In genomic region chr10:24634288-24634687, GRCm38 (mm10) we compare ENCODE assay signal across 8 mouse cellular contexts. TPM values are rescaled to one million over a fixed set of nuclear protein-coding genes. Genes with fewer than 3 reads are reported as not detected.
A peak's percentile ranks its signal among the peaks of the same experiment; 100 is the strongest.
DNase-seq lines count a peak whose midpoint lies in the region; ATAC-seq and TF ChIP-seq lines count a peak whose summit lies in the region.
"Had no signal": no experiment of that assay in that cellular context is flagged by ENCODE, and none has a peak within 500 bp of the region (broad histone marks: within the 10 kb centered on the region; RNA-seq: fewer than 3 reads in every experiment).

No protein-coding gene starts in this region.

- H3K27me3 ChIP-seq in spleen, adult 2 months (ENCODE audit: control insufficient read depth, insufficient read depth, low read length) = no peaks in the 10 kb centered on the region
- no peaks in the 10 kb centered on the region for H3K27me3 ChIP-seq in lung, embryonic 16.5 days (ENCODE audit: control insufficient read depth, insufficient read depth, low read depth, low read length)
- 0 out of 2 replicates have a peak, but pooled peaks cover 3% of the 10 kb centered on the region for H3K27me3 ChIP-seq in hindbrain, embryonic 12.5 days

- H3K4me2 ChIP-seq in lung, embryonic 16.5 days (ENCODE audit: low read depth, low read length) = no peak overlapping the region
- no peak overlapping the region for H3K4me2 ChIP-seq in hindbrain, embryonic 12.5 days (replicated peaks)

- no peak overlapping the region for H3K4me3 ChIP-seq in spleen, adult 2 months (ENCODE audit: extremely low read depth, insufficient read depth, insufficient read length)
- H3K4me3 ChIP-seq in lung, embryonic 16.5 days (ENCODE audit: low read length) = no peak overlapping the region
- H3K4me3 ChIP-seq in hindbrain, embryonic 12.5 days = no peak overlapping the region

- peak; percentile 28 for ATAC-seq in lung, embryonic 16.5 days (ENCODE audit: low read depth)
- no peak for ATAC-seq in hindbrain, embryonic 12.5 days (ENCODE audit: low FRiP score)

- no peaks in the 10 kb centered on the region for H3K36me3 ChIP-seq in spleen, adult 2 months (ENCODE audit: control insufficient read depth, insufficient read depth, low read length)
- no peaks in the 10 kb centered on the region for H3K36me3 ChIP-seq in lung, embryonic 16.5 days (ENCODE audit: control insufficient read depth, insufficient read depth, low read length)
- no peaks in the 10 kb centered on the region for H3K36me3 ChIP-seq in hindbrain, embryonic 12.5 days

- H3K27ac ChIP-seq in spleen, adult 2 months (ENCODE audit: insufficient read depth, low read length) = peak overlapping the region; percentile 58; the same call in 1 of the 2 replicates
- H3K27ac ChIP-seq in lung, embryonic 16.5 days (ENCODE audit: low read length) = 0 out of 2 replicates have a peak overlapping the region, but pooled peaks have one; percentile 29
- H3K27ac ChIP-seq in hindbrain, embryonic 12.5 days = no peak overlapping the region

- H3K9me3 ChIP-seq in lung, embryonic 16.5 days (ENCODE audit: control insufficient read depth, low read length) = no peaks in the 10 kb centered on the region
- H3K9me3 ChIP-seq in hindbrain, embryonic 12.5 days (replicated peaks) = no peaks in the 10 kb centered on the region

- TF ChIP-seq POLR2A in spleen, adult 2 months (IDR thresholded peaks at IDR 0.05; ENCODE audit: low read depth, low read length) = no peak

- WGBS in spleen, adult 2 months = 81% methylated on average over 9 of the region's 9 CpGs
- 37% methylated on average over 9 of the region's 9 CpGs for WGBS in lung, embryonic 16.5 days
- WGBS in hindbrain, embryonic 12.5 days = 82% methylated on average over 9 of the region's 9 CpGs

- intact Hi-C loops in heart, postnatal 36 days (cut with DNase I) = loop anchor here (5.0 kb wide), 1 partner anchor 158 kb away; no protein-coding TSS in a partner anchor

- peaks cover 13% of the 10 kb centered on the region; the same call in 1 of the 2 replicates for H3K4me1 ChIP-seq in spleen, adult 2 months (ENCODE audit: control insufficient read depth, insufficient read depth, insufficient read length)
- H3K4me1 ChIP-seq in lung, embryonic 16.5 days (replicated peaks; ENCODE audit: control insufficient read depth, insufficient read depth, low read length) = peaks cover 25% of the 10 kb centered on the region
- no peaks in the 10 kb centered on the region for H3K4me1 ChIP-seq in hindbrain, embryonic 12.5 days

- no peak for TF ChIP-seq CTCF in spleen, adult 2 months (IDR thresholded peaks at IDR 0.05; ENCODE audit: extremely low read depth, insufficient read depth, insufficient read length, insufficient replicate concordance)

- H3K9ac ChIP-seq in lung, embryonic 16.5 days (ENCODE audit: low read length) = no peak overlapping the region
- H3K9ac ChIP-seq in hindbrain, embryonic 12.5 days = no peak overlapping the region

- no peak for DNase-seq in spleen, adult 2 months (ENCODE audit: low read depth in 1 of 2, low spot score in 2 of 2)
- no peak for DNase-seq in spleen, postnatal 14 days (ENCODE audit: low spot score in 2 of 2)
- DNase-seq in heart, postnatal 36 days = peak; percentile 23 to 52
- DNase-seq in thymus, postnatal 10 days (ENCODE audit: low spot score in 2 of 2) = no peak
- DNase-seq in thymus, adult 18-20 months = no peak
- DNase-seq: cerebellum, postnatal 10 days had no signal

RNA-seq across cellular contexts. Expression of gene Ccn2, which starts 39.0 kb away (rescaled TPM):
- 108 TPM in 2 replicates for polyA plus RNA-seq in spleen, adult 2 months (2012; rRNA removed)
- total RNA-seq in heart, postnatal 36 days (2021) = 100 to 1,000 TPM in 1 of 2 experiments, 10 to 100 TPM in 1; 82.5 to 111 TPM
- 12.8 and 15.1 TPM in 2 replicates for polyA plus RNA-seq in lung, embryonic 16.5 days (2015; fragmentation: Nextera tagmentation; extraction: Ambion mirVana)
- polyA plus RNA-seq in hindbrain, embryonic 12.5 days (2016; fragmentation: Nextera tagmentation; extraction: Ambion mirVana) = 6.8 and 10.0 TPM in 2 replicates

Comparison
In these comparisons a context has a peak if more than half of its experiments do, and no peak if none do; other contexts are left out.
1. DNase-seq: peak in heart, postnatal 36 days (2 of 2); none in spleen, adult 2 months (0 of 2), spleen, postnatal 14 days (0 of 2), thymus, postnatal 10 days (0 of 2) and thymus, adult 18-20 months (0 of 2).